Mouse (Mus musculus) liver, embryonic 14.5 days (tissue): ENCODE results near the gene Armc12.

ENCODE experiments used
- CTCF ChIP-seq: IDR thresholded peaks from 2 replicates; pipeline ENCODE4 v1.5.1; 2016; ENCODE audit warnings: antibody characterized with exemption, low read depth, control low read depth
- EP300 ChIP-seq: IDR thresholded peaks from 2 replicates; pipeline ENCODE4 v1.6.1; 2016; ENCODE audit warnings: antibody characterized with exemption, low read depth

GRCm38 (mm10) chr17:28506895-28507294, 23.7 kb upstream of the Armc12 start:
- TF ChIP-seq CTCF (no peak), EP300 (no peak)
